Mouse (Mus musculus) liver, embryonic 11.5 days (tissue): Measurements from ENCODE around the gene Slc5a10. TPM values are rescaled to one million over a fixed set of nuclear protein-coding genes. Genes with fewer than 3 reads are reported as not detected.

Experiments
- ATAC-seq: fragments of 200-750 bp; cut with Nextera tagmentation; replicated peaks from 2 replicates; pipeline ENCODE4 v1.8.0; 2017; ENCODE audit warnings: moderate number of reproducible peaks, mild to moderate bottlenecking, moderate TSS enrichment, moderate library complexity; ENCODE audit not compliant: low FRiP score
- DNase-seq: peaks from one replicate; pipeline ENCODE4 v3.0.0-alpha.2; 2017; ENCODE audit warnings: low spot score
- H3K27ac ChIP-seq: fragments of 300-500 bp; sonication (generic); 2 replicates; pipeline ENCODE4 v1.5.1; 2014; ENCODE audit warnings: mild to moderate bottlenecking, low read depth, low read length, control low read depth
- H3K27me3 ChIP-seq: fragments of 300-500 bp; sonication (generic); replicated peaks from 2 replicates; pipeline ENCODE4 v1.6.1; 2014; ENCODE audit warnings: low read length, mixed read lengths; ENCODE audit not compliant: control insufficient read depth, insufficient read depth
- H3K36me3 ChIP-seq: fragments of 300-500 bp; sonication (generic); 2 replicates; pipeline ENCODE4 v1.6.1; 2014; ENCODE audit warnings: mild to moderate bottlenecking, low read length, moderate library complexity, mixed read lengths; ENCODE audit not compliant: control insufficient read depth, insufficient read depth
- H3K4me1 ChIP-seq: fragments of 300-500 bp; sonication (generic); replicated peaks from 2 replicates; pipeline ENCODE4 v1.6.1; 2014; ENCODE audit warnings: low read length, mixed read lengths; ENCODE audit not compliant: control insufficient read depth, insufficient read depth
- H3K4me2 ChIP-seq: fragments of 300-500 bp; sonication (generic); 2 replicates; pipeline ENCODE4 v1.6.1; 2014; ENCODE audit warnings: mild to moderate bottlenecking, control low read depth, moderate library complexity
- H3K4me3 ChIP-seq: fragments of 300-500 bp; sonication (generic); 2 replicates; pipeline ENCODE4 v1.5.1; 2014; ENCODE audit warnings: low read depth, low read length, control low read depth
- H3K9ac ChIP-seq: fragments of 300-500 bp; sonication (generic); 2 replicates; pipeline ENCODE4 v1.6.1; 2014; ENCODE audit warnings: low read depth, low read length, control low read depth
- H3K9me3 ChIP-seq: fragments of 300-500 bp; sonication (generic); 2 replicates; pipeline ENCODE4 v1.6.1; 2016; ENCODE audit warnings: low read length, inconsistent platforms, mixed read lengths; ENCODE audit not compliant: control insufficient read depth
- WGBS: fragments of 180-500 bp; shearing (Covaris S2); extraction: QIAGEN DNeasy Blood & Tissue Kit; methylation state at CpG from one replicate; pipeline ENCODE4 v1.1.7; 2014; 5-methylcytosine and 5-hydroxymethylcytosine counted together
- polyA plus RNA-seq: library from polyadenylated mRNA; unstranded; fragments of >200 nt; fragmentation: Nextera tagmentation; extraction: Ambion mirVana; gene quantifications from 2 replicates; pipeline ENCODE4 v1.2.1, GENCODE M21; 2014

Gene Slc5a10
- polyA plus RNA-seq, 1 experiment from 2014 or later: not detected

- no peaks in the 10 kb centered on the region for H3K4me1 ChIP-seq
- H3K27ac ChIP-seq: no peak overlapping the region
- no peak overlapping the region for H3K4me3 ChIP-seq
- DNase-seq: no peak
- WGBS: 58% methylated on average over 14 of the region's 14 CpGs
- H3K4me2 ChIP-seq: no peak overlapping the region
- no peaks in the 10 kb centered on the region for H3K27me3 ChIP-seq
- no peaks in the 10 kb centered on the region for H3K36me3 ChIP-seq
- ATAC-seq: no peak
- H3K9me3 ChIP-seq: no peaks in the 10 kb centered on the region
- no peak overlapping the region for H3K9ac ChIP-seq
These were observed 50.8 kb downstream of the Slc5a10 start for GRCm38 (mm10) chr11:61669492-61670490.

- no peaks in the 10 kb centered on the region for H3K4me1 ChIP-seq
- no peaks in the 10 kb centered on the region for H3K9me3 ChIP-seq
- no peak overlapping the region for H3K4me2 ChIP-seq
- H3K4me3 ChIP-seq: no peak overlapping the region
- WGBS: 73% methylated on average over 5 of the region's 5 CpGs
- ATAC-seq: no peak
- no peak for DNase-seq
- no peak overlapping the region for H3K27ac ChIP-seq
- no peaks in the 10 kb centered on the region for H3K36me3 ChIP-seq
- H3K9ac ChIP-seq: no peak overlapping the region
- no peaks in the 10 kb centered on the region for H3K27me3 ChIP-seq
These were observed 52.8 kb downstream of the Slc5a10 start for GRCm38 (mm10) chr11:61667782-61668181.

GRCm38 (mm10) chr11:61667248-61667647 lies 53.4 kb downstream of the Slc5a10 start:
- 89% methylated on average over 5 of the region's 5 CpGs for WGBS

GRCm38 (mm10) chr11:61665991-61666799 lies 54.4 kb downstream of the Slc5a10 start:
- H3K4me3 ChIP-seq: no peak overlapping the region
- WGBS: 49% methylated on average over 7 of the region's 7 CpGs
- ATAC-seq: no peak

More at GRCm38 (mm10) chr11:61667248-61667647, 53.4 kb downstream of the Slc5a10 start:
- no peak overlapping the region for H3K4me3 ChIP-seq
- no peaks in the 10 kb centered on the region for H3K4me1 ChIP-seq
- no peak overlapping the region for H3K9ac ChIP-seq
- H3K27me3 ChIP-seq: no peaks in the 10 kb centered on the region
- H3K27ac ChIP-seq: no peak overlapping the region
- no peaks in the 10 kb centered on the region for H3K36me3 ChIP-seq
- no peaks in the 10 kb centered on the region for H3K9me3 ChIP-seq
- ATAC-seq: no peak
- no peak for DNase-seq
- no peak overlapping the region for H3K4me2 ChIP-seq

GRCm38 (mm10) chr11:61665401-61665800 lies 55.2 kb downstream of the Slc5a10 start:
- Histone ChIP-seq H3K4me1 (no peaks in the 10 kb centered on the region), H3K36me3 (no peaks in the 10 kb centered on the region), H3K27ac (no peak overlapping the region), H3K4me3 (no peak overlapping the region), H3K9me3 (no peaks in the 10 kb centered on the region), H3K9ac (no peak overlapping the region), H3K4me2 (no peak overlapping the region), H3K27me3 (no peaks in the 10 kb centered on the region)
- DNase-seq (no peak), ATAC-seq (no peak)
- 75% methylated on average over 4 of the region's 4 CpGs for WGBS

More at GRCm38 (mm10) chr11:61665991-61666799, 54.4 kb downstream of the Slc5a10 start:
- no peaks in the 10 kb centered on the region for H3K9me3 ChIP-seq
- no peaks in the 10 kb centered on the region for H3K27me3 ChIP-seq
- no peaks in the 10 kb centered on the region for H3K36me3 ChIP-seq
- H3K27ac ChIP-seq: no peak overlapping the region
- DNase-seq: no peak
- no peaks in the 10 kb centered on the region for H3K4me1 ChIP-seq
- H3K9ac ChIP-seq: no peak overlapping the region
- no peak overlapping the region for H3K4me2 ChIP-seq

GRCm38 (mm10) chr11:61662189-61662588 lies 58.4 kb downstream of the Slc5a10 start:
- Histone ChIP-seq H3K4me1 (no peaks in the 10 kb centered on the region; the same call in 1 of the 2 replicates), H3K27me3 (no peaks in the 10 kb centered on the region), H3K4me2 (no peak overlapping the region), H3K9ac (no peak overlapping the region), H3K27ac (no peak overlapping the region), H3K4me3 (no peak overlapping the region), H3K9me3 (no peaks in the 10 kb centered on the region), H3K36me3 (no peaks in the 10 kb centered on the region)
- no peak for DNase-seq
- ATAC-seq: no peak
- 88% methylated on average over 5 of the region's 5 CpGs for WGBS

- 64% methylated on average over 7 of the region's 7 CpGs for WGBS
- ATAC-seq: no peak
These were observed 59.7 kb downstream of the Slc5a10 start for GRCm38 (mm10) chr11:61660806-61661392.

GRCm38 (mm10) chr11:61660001-61660400 lies 60.6 kb downstream of the Slc5a10 start:
- Histone ChIP-seq H3K27ac (no peak overlapping the region), H3K4me3 (no peak overlapping the region), H3K9ac (no peak overlapping the region), H3K36me3 (no peaks in the 10 kb centered on the region), H3K4me2 (no peak overlapping the region), H3K9me3 (no peaks in the 10 kb centered on the region), H3K4me1 (no peaks in the 10 kb centered on the region; the same call in 1 of the 2 replicates), H3K27me3 (no peaks in the 10 kb centered on the region)
- ATAC-seq (no peak), DNase-seq (no peak)
- 85% methylated on average over 8 of the region's 8 CpGs for WGBS

More at GRCm38 (mm10) chr11:61660806-61661392, 59.7 kb downstream of the Slc5a10 start:
- H3K4me3 ChIP-seq: no peak overlapping the region
- H3K36me3 ChIP-seq: no peaks in the 10 kb centered on the region
- no peak overlapping the region for H3K9ac ChIP-seq
- H3K4me2 ChIP-seq: no peak overlapping the region
- H3K9me3 ChIP-seq: no peaks in the 10 kb centered on the region
- H3K27ac ChIP-seq: no peak overlapping the region
- no peak for DNase-seq
- H3K4me1 ChIP-seq: no peaks in the 10 kb centered on the region; the same call in 1 of the 2 replicates
- H3K27me3 ChIP-seq: no peaks in the 10 kb centered on the region
